Mouse (Mus musculus): ENCODE results near the gene Kcnip4. TPM values are rescaled to one million over a fixed set of nuclear protein-coding genes. Genes with fewer than 3 reads are reported as not detected.
A peak's percentile ranks its signal among the peaks of the same experiment; 100 is the strongest.

Kcnip4 gene
- polyA plus RNA-seq, 1 experiment from 2014 or later = 21.2 TPM

GRCm38 (mm10) chr5:49188236-49188635 is 336.5 kb downstream of the Kcnip4 start:
- no peaks in the 10 kb centered on the region for H3K4me1 ChIP-seq (replicated peaks)
- no peaks in the 10 kb centered on the region for H3K36me3 ChIP-seq
- no peak overlapping the region for H3K4me3 ChIP-seq
- no peak overlapping the region for H3K9ac ChIP-seq
- H3K27me3 ChIP-seq = no peaks in the 10 kb centered on the region
- no peaks in the 10 kb centered on the region for H3K9me3 ChIP-seq
- 79% methylated on average over 1 of the region's 1 CpGs for WGBS
- H3K4me2 ChIP-seq = no peak overlapping the region
- H3K27ac ChIP-seq (replicated peaks) = no peak overlapping the region
- ATAC-seq (ENCODE audit: low FRiP score, low read depth) = no peak

GRCm38 (mm10) chr5:49150116-49150811 is 374.4 kb downstream of the Kcnip4 start:
- no peak overlapping the region for H3K4me3 ChIP-seq
- WGBS = 59% methylated on average over 2 of the region's 2 CpGs
- peak; percentile 78 for ATAC-seq (ENCODE audit: low FRiP score, low read depth)

GRCm38 (mm10) chr5:49149684-49150083 is 375.0 kb downstream of the Kcnip4 start:
- Histone ChIP-seq H3K27me3 (no peaks in the 10 kb centered on the region), H3K9me3 (no peaks in the 10 kb centered on the region), H3K27ac (replicated peaks) (no peak overlapping the region), H3K4me3 (no peak overlapping the region), H3K4me2 (no peak overlapping the region), H3K9ac (no peak overlapping the region), H3K36me3 (no peaks in the 10 kb centered on the region), H3K4me1 (replicated peaks) (no peaks in the 10 kb centered on the region)
- ATAC-seq (ENCODE audit: low FRiP score, low read depth) = no peak
- WGBS = 90% methylated on average over 2 of the region's 2 CpGs

More at GRCm38 (mm10) chr5:49150116-49150811, 374.4 kb downstream of the Kcnip4 start:
- H3K4me2 ChIP-seq = no peak overlapping the region
- no peaks in the 10 kb centered on the region for H3K4me1 ChIP-seq (replicated peaks)
- no peaks in the 10 kb centered on the region for H3K27me3 ChIP-seq
- no peak overlapping the region for H3K27ac ChIP-seq (replicated peaks)
- no peaks in the 10 kb centered on the region for H3K36me3 ChIP-seq
- H3K9ac ChIP-seq = no peak overlapping the region
- no peaks in the 10 kb centered on the region for H3K9me3 ChIP-seq

GRCm38 (mm10) chr5:49095432-49095831 is 429.3 kb downstream of the Kcnip4 start:
- Histone ChIP-seq H3K9ac (no peak overlapping the region), H3K36me3 (no peaks in the 10 kb centered on the region), H3K27me3 (no peaks in the 10 kb centered on the region), H3K9me3 (no peaks in the 10 kb centered on the region), H3K27ac (replicated peaks) (no peak overlapping the region), H3K4me2 (no peak overlapping the region), H3K4me1 (replicated peaks) (no peaks in the 10 kb centered on the region), H3K4me3 (no peak overlapping the region)
- peak; percentile 56 for ATAC-seq (ENCODE audit: low FRiP score, low read depth)
- WGBS = 77% methylated on average over 5 of the region's 5 CpGs

GRCm38 (mm10) chr5:49094945-49095344 is 429.8 kb downstream of the Kcnip4 start:
- 38% methylated on average over 2 of the region's 2 CpGs for WGBS

GRCm38 (mm10) chr5:49094306-49094705 is 430.4 kb downstream of the Kcnip4 start:
- no peaks in the 10 kb centered on the region for H3K4me1 ChIP-seq (replicated peaks)
- H3K4me2 ChIP-seq = no peak overlapping the region
- no peaks in the 10 kb centered on the region for H3K36me3 ChIP-seq
- H3K27ac ChIP-seq (replicated peaks) = no peak overlapping the region
- no peaks in the 10 kb centered on the region for H3K27me3 ChIP-seq
- no peak for ATAC-seq (ENCODE audit: low FRiP score, low read depth)
- no peaks in the 10 kb centered on the region for H3K9me3 ChIP-seq
- no peak overlapping the region for H3K9ac ChIP-seq
- H3K4me3 ChIP-seq = no peak overlapping the region
- WGBS = 59% methylated on average over 3 of the region's 3 CpGs

More at GRCm38 (mm10) chr5:49094945-49095344, 429.8 kb downstream of the Kcnip4 start:
- Histone ChIP-seq H3K27ac (replicated peaks) (no peak overlapping the region), H3K27me3 (no peaks in the 10 kb centered on the region), H3K36me3 (no peaks in the 10 kb centered on the region), H3K9me3 (no peaks in the 10 kb centered on the region), H3K4me1 (replicated peaks) (no peaks in the 10 kb centered on the region), H3K9ac (no peak overlapping the region), H3K4me3 (no peak overlapping the region), H3K4me2 (no peak overlapping the region)
- ATAC-seq (ENCODE audit: low FRiP score, low read depth) = no peak

- Histone ChIP-seq H3K9ac (no peak overlapping the region), H3K27me3 (no peaks in the 10 kb centered on the region), H3K27ac (replicated peaks) (no peak overlapping the region), H3K4me2 (peak overlapping the region; percentile 42), H3K4me1 (replicated peaks) (no peaks in the 10 kb centered on the region), H3K36me3 (no peaks in the 10 kb centered on the region), H3K9me3 (no peaks in the 10 kb centered on the region), H3K4me3 (no peak overlapping the region)
- ATAC-seq (ENCODE audit: low FRiP score, low read depth) = peak; percentile 69
- 10% methylated on average over 6 of the region's 6 CpGs for WGBS
Measured at GRCm38 (mm10) chr5:49090122-49090680, 434.5 kb downstream of the Kcnip4 start.

- Histone ChIP-seq H3K9me3 (no peaks in the 10 kb centered on the region), H3K27ac (replicated peaks) (no peak overlapping the region), H3K4me1 (replicated peaks) (no peaks in the 10 kb centered on the region), H3K27me3 (no peaks in the 10 kb centered on the region), H3K4me2 (no peak overlapping the region), H3K4me3 (no peak overlapping the region), H3K9ac (no peak overlapping the region), H3K36me3 (no peaks in the 10 kb centered on the region)
- WGBS = 17% methylated on average over 1 of the region's 1 CpGs
- ATAC-seq (ENCODE audit: low FRiP score, low read depth) = no peak
Measured at GRCm38 (mm10) chr5:49065646-49066045, 459.1 kb downstream of the Kcnip4 start.

GRCm38 (mm10) chr5:49058926-49059325 is 465.8 kb downstream of the Kcnip4 start:
- no peaks in the 10 kb centered on the region for H3K4me1 ChIP-seq (replicated peaks)
- no peaks in the 10 kb centered on the region for H3K9me3 ChIP-seq
- no peaks in the 10 kb centered on the region for H3K36me3 ChIP-seq
- no peak overlapping the region for H3K4me3 ChIP-seq
- ATAC-seq (ENCODE audit: low FRiP score, low read depth) = no peak
- no peak overlapping the region for H3K27ac ChIP-seq (replicated peaks)
- H3K4me2 ChIP-seq = no peak overlapping the region
- no peaks in the 10 kb centered on the region for H3K27me3 ChIP-seq
- no peak overlapping the region for H3K9ac ChIP-seq

GRCm38 (mm10) chr5:49057636-49058340 is 466.9 kb downstream of the Kcnip4 start:
- 90% methylated on average over 4 of the region's 4 CpGs for WGBS

GRCm38 (mm10) chr5:49047960-49048359 is 476.7 kb downstream of the Kcnip4 start:
- 60% methylated on average over 1 of the region's 1 CpGs for WGBS

More at GRCm38 (mm10) chr5:49057636-49058340, 466.9 kb downstream of the Kcnip4 start:
- Histone ChIP-seq H3K9ac (no peak overlapping the region), H3K4me3 (no peak overlapping the region), H3K4me2 (no peak overlapping the region), H3K27me3 (no peaks in the 10 kb centered on the region), H3K36me3 (no peaks in the 10 kb centered on the region), H3K9me3 (no peaks in the 10 kb centered on the region), H3K27ac (replicated peaks) (no peak overlapping the region), H3K4me1 (replicated peaks) (no peaks in the 10 kb centered on the region)
- ATAC-seq (ENCODE audit: low FRiP score, low read depth) = no peak

GRCm38 (mm10) chr5:49041259-49041845 is 483.4 kb downstream of the Kcnip4 start:
- 29% methylated on average over 6 of the region's 6 CpGs for WGBS
- no peak overlapping the region for H3K4me3 ChIP-seq
- no peak overlapping the region for H3K4me2 ChIP-seq
- no peak overlapping the region for H3K9ac ChIP-seq
- no peaks in the 10 kb centered on the region for H3K4me1 ChIP-seq (replicated peaks)
- H3K9me3 ChIP-seq = no peaks in the 10 kb centered on the region
- ATAC-seq (ENCODE audit: low FRiP score, low read depth) = no peak
- no peaks in the 10 kb centered on the region for H3K27me3 ChIP-seq
- no peaks in the 10 kb centered on the region for H3K36me3 ChIP-seq
- no peak overlapping the region for H3K27ac ChIP-seq (replicated peaks)

More at GRCm38 (mm10) chr5:49047960-49048359, 476.7 kb downstream of the Kcnip4 start:
- H3K27ac ChIP-seq (replicated peaks) = no peak overlapping the region
- no peaks in the 10 kb centered on the region for H3K27me3 ChIP-seq
- H3K4me2 ChIP-seq = no peak overlapping the region
- no peak; the same call in 1 of the 2 replicates for ATAC-seq (ENCODE audit: low FRiP score, low read depth)
- no peaks in the 10 kb centered on the region for H3K9me3 ChIP-seq
- H3K36me3 ChIP-seq = no peaks in the 10 kb centered on the region
- H3K9ac ChIP-seq = no peak overlapping the region
- no peak overlapping the region for H3K4me3 ChIP-seq
- H3K4me1 ChIP-seq (replicated peaks) = no peaks in the 10 kb centered on the region

Data from hindbrain, embryonic 15.5 days (tissue).